ENCODE assay signal across 10 mouse cellular contexts in genomic region chr17:33822436-33822959, GRCm38 (mm10). TPM values are rescaled to one million over a fixed set of nuclear protein-coding genes. Genes with fewer than 3 reads are reported as not detected.
DNase-seq lines count a peak whose midpoint lies in the region; ATAC-seq and TF ChIP-seq lines count a peak whose summit lies in the region.
"Had no signal": no experiment of that assay in that cellular context is flagged by ENCODE, and none has a peak within 500 bp of the region (broad histone marks: within the 10 kb centered on the region; RNA-seq: fewer than 3 reads in every experiment).

No protein-coding gene starts in this region.

- no peak overlapping the region for H3K27ac ChIP-seq in kidney, embryonic 14.5 days (ENCODE audit: low read depth, low read length)
- no peak overlapping the region for H3K27ac ChIP-seq in forebrain, embryonic 15.5 days (replicated peaks)
- H3K27ac ChIP-seq in midbrain, embryonic 12.5 days (replicated peaks): no peak overlapping the region

- H3K36me3 ChIP-seq in kidney, embryonic 14.5 days (ENCODE audit: control insufficient read depth, insufficient read depth, low read length): peaks cover 52% of the 10 kb centered on the region
- peaks cover 78% of the 10 kb centered on the region for H3K36me3 ChIP-seq in G1E (replicated peaks)
- peaks cover 41% of the 10 kb centered on the region for H3K36me3 ChIP-seq in forebrain, embryonic 15.5 days
- H3K36me3 ChIP-seq in midbrain, embryonic 12.5 days: peaks cover 44% of the 10 kb centered on the region

- H3K9me3 ChIP-seq in kidney, embryonic 14.5 days (ENCODE audit: control insufficient read depth, low read length): no peaks in the 10 kb centered on the region
- no peaks in the 10 kb centered on the region for H3K9me3 ChIP-seq in G1E (replicated peaks)
- H3K9me3 ChIP-seq in forebrain, embryonic 15.5 days: no peaks in the 10 kb centered on the region
- H3K9me3 ChIP-seq in midbrain, embryonic 12.5 days: no peaks in the 10 kb centered on the region

- DNase-seq in kidney, postnatal 10 days: no peak
- DNase-seq in G1E (ENCODE audit: low spot score): no peak
- DNase-seq in ovary, adult 18-20 months (ENCODE audit: low spot score): no peak
- no peak for DNase-seq in adrenal gland, postnatal 10 days
- no peak for DNase-seq in thymus, postnatal 36 days
- DNase-seq: layer of hippocampus, adult 9-11 months; thymus, postnatal 25 days had no signal

- ATAC-seq in kidney, embryonic 14.5 days (ENCODE audit: low FRiP score, low TSS enrichment): no peak
- no peak for ATAC-seq in G1E (ENCODE audit: extremely low read depth, insufficient number of reproducible peaks, low FRiP score, poor library complexity, severe bottlenecking)
- no peak for ATAC-seq in forebrain, embryonic 15.5 days (replicated peaks)
- ATAC-seq in midbrain, embryonic 12.5 days (ENCODE audit: low FRiP score, low read depth): no peak

- no peak overlapping the region; the same call in 1 of the 2 replicates for H3K4me3 ChIP-seq in kidney, embryonic 14.5 days (ENCODE audit: low read length)
- H3K4me3 ChIP-seq in G1E (ENCODE audit: low read depth, low read length): peak overlapping the region; percentile 81
- H3K4me3 ChIP-seq in forebrain, embryonic 15.5 days: no peak overlapping the region
- H3K4me3 ChIP-seq in midbrain, embryonic 12.5 days: no peak overlapping the region; the same call in 1 of the 2 replicates

- WGBS in kidney, embryonic 14.5 days: 82% methylated on average over 1 of the region's 1 CpGs
- 65% methylated on average over 1 of the region's 1 CpGs for WGBS in forebrain, embryonic 15.5 days
- WGBS in midbrain, embryonic 12.5 days: 92% methylated on average over 1 of the region's 1 CpGs

- peaks cover 33% of the 10 kb centered on the region for H3K4me1 ChIP-seq in kidney, embryonic 14.5 days (ENCODE audit: control insufficient read depth, insufficient read depth, low read length)
- peaks cover 70% of the 10 kb centered on the region for H3K4me1 ChIP-seq in G1E (ENCODE audit: insufficient read depth, low read depth, low read length)
- peaks cover 63% of the 10 kb centered on the region for H3K4me1 ChIP-seq in forebrain, embryonic 15.5 days
- peaks cover 46% of the 10 kb centered on the region for H3K4me1 ChIP-seq in midbrain, embryonic 12.5 days

- TF ChIP-seq CTCF in G1E (IDR thresholded peaks at IDR 0.05; ENCODE audit: low read depth, low read length): no peak

- H3K4me2 ChIP-seq in kidney, embryonic 14.5 days (replicated peaks; ENCODE audit: low read depth, low read length): 0 out of 2 replicates have a peak overlapping the region, but pooled peaks have one; percentile 96
- H3K4me2 ChIP-seq in forebrain, embryonic 15.5 days (replicated peaks): 0 out of 2 replicates have a peak overlapping the region, but pooled peaks have one; percentile 63
- peak overlapping the region; percentile 95; the same call in 1 of the 2 replicates for H3K4me2 ChIP-seq in midbrain, embryonic 12.5 days (replicated peaks)

- no peak overlapping the region for H3K9ac ChIP-seq in kidney, embryonic 14.5 days (ENCODE audit: low read depth, low read length)
- no peak overlapping the region for H3K9ac ChIP-seq in forebrain, embryonic 15.5 days (replicated peaks)
- 0 out of 2 replicates have a peak overlapping the region, but pooled peaks have one; percentile 76 for H3K9ac ChIP-seq in midbrain, embryonic 12.5 days (replicated peaks)

- no peaks in the 10 kb centered on the region for H3K27me3 ChIP-seq in kidney, embryonic 14.5 days (ENCODE audit: control insufficient read depth, insufficient read depth, low read length)
- H3K27me3 ChIP-seq in G1E (ENCODE audit: insufficient read depth, low read length): no peaks in the 10 kb centered on the region
- no peaks in the 10 kb centered on the region for H3K27me3 ChIP-seq in forebrain, embryonic 15.5 days
- H3K27me3 ChIP-seq in midbrain, embryonic 12.5 days: no peaks in the 10 kb centered on the region

RNA-seq across cellular contexts. Expression of gene Rps28, which starts 1.9 kb away (rescaled TPM):
- polyA plus RNA-seq in kidney, embryonic 14.5 days (2014; fragmentation: Nextera tagmentation; extraction: Ambion mirVana): 1,210 and 1,489 TPM in 2 replicates
- total RNA-seq in G1E (2014; fragmentation: Nextera tagmentation) (381 and 417 TPM in 2 replicates), G1E (2017) (3,098 and 4,163 TPM in 2 replicates)
- polyA plus RNA-seq in G1E (2012): 4,132 and 6,951 TPM in 2 replicates
- polyA plus RNA-seq in forebrain, embryonic 15.5 days (2015; fragmentation: Nextera tagmentation; extraction: Ambion mirVana): 612 and 676 TPM in 2 replicates
- 613 and 671 TPM in 2 replicates for polyA plus RNA-seq in midbrain, embryonic 12.5 days (2016; fragmentation: Nextera tagmentation; extraction: Ambion mirVana)
- 1,000 to 10,000 TPM; 1,671 to 1,675 TPM for total RNA-seq in adrenal gland, postnatal 10 days (2021)

RNA-seq across cellular contexts. Expression of gene Ndufa7, which starts 1.9 kb away (rescaled TPM):
- 504 and 675 TPM in 2 replicates for polyA plus RNA-seq in kidney, embryonic 14.5 days (2014; fragmentation: Nextera tagmentation; extraction: Ambion mirVana)
- total RNA-seq in G1E (2014; fragmentation: Nextera tagmentation) (131 and 137 TPM in 2 replicates), G1E (2017) (253 and 307 TPM in 2 replicates)
- polyA plus RNA-seq in G1E (2012): 636 and 723 TPM in 2 replicates
- 417 and 444 TPM in 2 replicates for polyA plus RNA-seq in forebrain, embryonic 15.5 days (2015; fragmentation: Nextera tagmentation; extraction: Ambion mirVana)
- 436 and 454 TPM in 2 replicates for polyA plus RNA-seq in midbrain, embryonic 12.5 days (2016; fragmentation: Nextera tagmentation; extraction: Ambion mirVana)
- 100 to 1,000 TPM; 564 to 570 TPM for total RNA-seq in adrenal gland, postnatal 10 days (2021)

RNA-seq across cellular contexts. Expression of gene Kank3, which starts 12.2 kb away (rescaled TPM):
- 49.9 and 52.1 TPM in 2 replicates for polyA plus RNA-seq in kidney, embryonic 14.5 days (2014; fragmentation: Nextera tagmentation; extraction: Ambion mirVana)
- total RNA-seq in G1E (2014; fragmentation: Nextera tagmentation) (1.1 and 3.0 TPM in 2 replicates), G1E (2017) (6.6 and 7.3 TPM in 2 replicates)
- 4.3 TPM in 2 replicates for polyA plus RNA-seq in G1E (2012)
- polyA plus RNA-seq in forebrain, embryonic 15.5 days (2015; fragmentation: Nextera tagmentation; extraction: Ambion mirVana): 41.4 and 42.5 TPM in 2 replicates
- polyA plus RNA-seq in midbrain, embryonic 12.5 days (2016; fragmentation: Nextera tagmentation; extraction: Ambion mirVana): 25.5 and 31.9 TPM in 2 replicates
- total RNA-seq in adrenal gland, postnatal 10 days (2021): 100 to 1,000 TPM in 1 of 2 experiments, 10 to 100 TPM in 1; 85.3 to 108 TPM

RNA-seq across cellular contexts. Expression of gene Cd320, which starts 20.4 kb away (rescaled TPM):
- polyA plus RNA-seq in kidney, embryonic 14.5 days (2014; fragmentation: Nextera tagmentation; extraction: Ambion mirVana): 111 and 121 TPM in 2 replicates
- 2.3 and 4.5 TPM in 2 replicates for total RNA-seq in G1E (2014; fragmentation: Nextera tagmentation)
- total RNA-seq in G1E (2017): 5.7 and 6.0 TPM in 2 replicates
- polyA plus RNA-seq in G1E (2012): 8.1 and 12.7 TPM in 2 replicates
- 60.7 and 63.5 TPM in 2 replicates for polyA plus RNA-seq in forebrain, embryonic 15.5 days (2015; fragmentation: Nextera tagmentation; extraction: Ambion mirVana)
- polyA plus RNA-seq in midbrain, embryonic 12.5 days (2016; fragmentation: Nextera tagmentation; extraction: Ambion mirVana): 59.8 and 63.5 TPM in 2 replicates
- total RNA-seq in adrenal gland, postnatal 10 days (2021): 10 to 100 TPM; 29.6 to 39.4 TPM

RNA-seq across cellular contexts. Expression of gene Angptl4, which starts 40.9 kb away (rescaled TPM):
- polyA plus RNA-seq in kidney, embryonic 14.5 days (2014; fragmentation: Nextera tagmentation; extraction: Ambion mirVana): 18.4 and 19.4 TPM in 2 replicates
- total RNA-seq in G1E (2014; fragmentation: Nextera tagmentation) (not detected in 2 replicates), G1E (2017) (0.06 and 0.11 TPM in 2 replicates)
- not detected in 2 replicates for polyA plus RNA-seq in G1E (2012)
- polyA plus RNA-seq in forebrain, embryonic 15.5 days (2015; fragmentation: Nextera tagmentation; extraction: Ambion mirVana): 12.8 and 14.0 TPM in 2 replicates
- 21.1 and 28.3 TPM in 2 replicates for polyA plus RNA-seq in midbrain, embryonic 12.5 days (2016; fragmentation: Nextera tagmentation; extraction: Ambion mirVana)
- total RNA-seq in adrenal gland, postnatal 10 days (2021): 100 to 1,000 TPM; 156 to 168 TPM
